Mouse (Mus musculus) MEL (cell line): ENCODE results near the gene Wdr59.

Experiments
- CHD1 ChIP-seq: IDR thresholded peaks from 2 replicates; pipeline ENCODE4 v1.6.1; 2012; ENCODE audit warnings: low read depth, mild to moderate bottlenecking, inconsistent platforms, low read length, improper control_type of control experiment
- CTCF ChIP-seq, 3 experiments: IDR thresholded peaks in 2 of 3; conservative IDR thresholded peaks in 1 of 3; 2 replicates each; pipeline ENCODE4 v1.5.1; 2011 to 2012; ENCODE audit warnings: low read length in 3 of 3, low read depth in 2 of 3, mild to moderate bottlenecking in 2 of 3, improper control_type of control experiment in 1 of 3, inconsistent platforms in 1 of 3, mixed read lengths in 1 of 3, moderate library complexity in 1 of 3; ENCODE audit not compliant: control insufficient read depth in 1 of 3, insufficient read depth in 1 of 3, poor library complexity in 1 of 3, severe bottlenecking in 1 of 3
- E2F4 ChIP-seq: IDR thresholded peaks from 2 replicates; pipeline ENCODE4 v1.6.1; 2011; ENCODE audit warnings: low read depth, low read length, improper control_type of control experiment, borderline replicate concordance
- GATA1 ChIP-seq: IDR thresholded peaks from 2 replicates; pipeline ENCODE4 v1.6.1; 2011; ENCODE audit warnings: low read depth, low read length, improper control_type of control experiment
- JUND ChIP-seq: IDR thresholded peaks from 2 replicates; pipeline ENCODE4 v1.6.1; 2011; ENCODE audit warnings: low read depth, mild to moderate bottlenecking, improper control_type of control experiment, low read length
- MAX ChIP-seq: IDR thresholded peaks from 2 replicates; pipeline ENCODE4 v1.6.1; 2011; ENCODE audit warnings: low read length, improper control_type of control experiment
- MEF2A ChIP-seq: IDR thresholded peaks from 2 replicates; pipeline ENCODE4 v1.6.1; 2014; ENCODE audit warnings: low read depth, mild to moderate bottlenecking, inconsistent platforms, low read length, improper control_type of control experiment; ENCODE audit not compliant: poor library complexity, insufficient replicate concordance, severe bottlenecking; ENCODE audit errors: extremely low read depth
- MYC ChIP-seq: IDR thresholded peaks from 2 replicates; pipeline ENCODE4 v1.6.1; 2011; ENCODE audit warnings: low read depth, mild to moderate bottlenecking, low read length, improper control_type of control experiment, moderate library complexity
- POLR2A ChIP-seq, 2 experiments: IDR thresholded peaks; 2 replicates each; pipeline ENCODE4 v1.6.1; 2011 to 2012; ENCODE audit warnings: low read length in 2 of 2, mild to moderate bottlenecking in 2 of 2, control low read depth in 1 of 2, improper control_type of control experiment in 1 of 2, low read depth in 1 of 2, moderate library complexity in 1 of 2; ENCODE audit not compliant: control insufficient read depth in 1 of 2, insufficient read depth in 1 of 2, poor library complexity in 1 of 2
- POLR2AphosphoS5 ChIP-seq: IDR thresholded peaks from 2 replicates; pipeline ENCODE4 v1.6.1; 2012; ENCODE audit warnings: low read depth, borderline replicate concordance, mild to moderate bottlenecking, inconsistent platforms, low read length, moderate library complexity, mixed read lengths
- SIN3A ChIP-seq: IDR thresholded peaks from 2 replicates; pipeline ENCODE4 v1.6.1; 2012; ENCODE audit warnings: low read length, improper control_type of control experiment, inconsistent platforms
- TBP ChIP-seq: IDR thresholded peaks from 2 replicates; pipeline ENCODE4 v1.8.0; 2011; ENCODE audit warnings: low read depth, low read length, improper control_type of control experiment
- USF1 ChIP-seq: IDR thresholded peaks from 2 replicates; pipeline ENCODE4 v1.6.1; 2014; ENCODE audit warnings: low read depth, mild to moderate bottlenecking, inconsistent platforms, low read length, improper control_type of control experiment, moderate library complexity

DNA sequence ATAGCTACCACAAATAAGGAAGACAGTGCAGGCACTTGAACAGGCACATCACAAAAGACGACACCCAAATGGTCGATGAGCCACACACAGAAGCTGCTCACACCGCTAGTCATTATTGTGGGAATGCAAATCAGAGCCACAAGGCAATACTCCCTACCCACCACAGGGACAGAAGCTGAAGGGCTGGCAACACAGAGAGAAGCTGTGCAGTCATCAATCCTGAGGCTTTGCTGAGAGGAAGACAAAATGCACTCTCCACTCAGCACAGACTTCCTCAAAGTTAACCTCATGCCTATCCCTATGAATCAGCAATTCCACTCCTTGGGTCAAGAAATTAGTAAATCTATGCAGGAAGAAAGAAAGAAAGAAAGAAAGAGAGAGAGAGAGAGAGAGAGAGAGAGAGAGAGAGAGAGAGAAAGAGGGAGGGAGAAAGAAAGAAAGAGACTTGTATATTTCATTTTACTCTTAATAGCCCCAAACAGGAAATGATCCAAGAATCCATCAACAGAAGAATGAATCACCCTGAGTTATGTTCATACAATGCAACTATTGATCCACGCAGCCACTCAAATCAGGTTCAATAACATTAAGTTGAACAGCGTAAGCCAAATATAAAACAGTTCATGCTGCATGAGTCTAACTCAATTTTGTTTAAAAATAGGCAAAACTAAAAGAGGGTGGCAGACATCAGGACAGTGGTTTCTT is 44.0 kb downstream of the Wdr59 start:
- TF ChIP-seq POLR2A (IDR thresholded peaks at IDR 0.05; ENCODE audit: control insufficient read depth in 1 of 2, insufficient read depth in 1 of 2, low read depth in 1 of 2, low read length in 2 of 2, poor library complexity in 1 of 2), result no peak
- no peak for TF ChIP-seq E2F4
- no peak for TF ChIP-seq GATA1
- TF ChIP-seq SIN3A, result no peak
- TF ChIP-seq CTCF (IDR thresholded peaks at IDR 0.05 in 2 of 3, conservative IDR thresholded peaks at IDR 0.05 in 1 of 3; ENCODE audit: control insufficient read depth in 1 of 3, insufficient read depth in 1 of 3, low read depth in 2 of 3, low read length in 3 of 3, poor library complexity in 1 of 3, severe bottlenecking in 1 of 3), result no peak
- TF ChIP-seq TBP, result no peak
- no peak for TF ChIP-seq MYC
- no peak for TF ChIP-seq POLR2AphosphoS5
- no peak for TF ChIP-seq USF1
- no peak for TF ChIP-seq MAX
- TF ChIP-seq CHD1, result no peak
- TF ChIP-seq JUND, result no peak
- no peak for TF ChIP-seq MEF2A
